ENCODE assay signal across 30 mouse cellular contexts in genomic region chr4:138015966-138016365, GRCm38 (mm10). TPM values are rescaled to one million over a fixed set of nuclear protein-coding genes. Genes with fewer than 3 reads are reported as not detected.
A peak's percentile ranks its signal among the peaks of the same experiment; 100 is the strongest.
DNase-seq lines count a peak whose midpoint lies in the region; ATAC-seq and TF ChIP-seq lines count a peak whose summit lies in the region.
"Had no signal": no experiment of that assay in that cellular context is flagged by ENCODE, and none has a peak within 500 bp of the region (broad histone marks: within the 10 kb centered on the region; RNA-seq: fewer than 3 reads in every experiment).

No protein-coding gene starts in this region.

- TF ChIP-seq EP300 in liver, embryonic 14.5 days (IDR thresholded peaks at IDR 0.05; ENCODE audit: low read depth), result peak; percentile 52; the same call in 1 of the 2 replicates
- TF ChIP-seq EP300 in stomach, postnatal 0 days (optimal IDR thresholded peaks at IDR 0.05), result no peak

- peak overlapping the region; percentile 78 for H3K27ac ChIP-seq in hindbrain, embryonic 13.5 days
- H3K27ac ChIP-seq in hindbrain, postnatal 0 days, result no peak overlapping the region
- peak overlapping the region; percentile 83; the same call in 1 of the 2 replicates for H3K27ac ChIP-seq in neural tube, embryonic 13.5 days (replicated peaks)
- no peak overlapping the region for H3K27ac ChIP-seq in liver, embryonic 14.5 days
- no peak overlapping the region for H3K27ac ChIP-seq in stomach, postnatal 0 days (replicated peaks)
- no peak overlapping the region for H3K27ac ChIP-seq in kidney, embryonic 14.5 days (ENCODE audit: low read depth, low read length)
- H3K27ac ChIP-seq: embryonic facial prominence, embryonic 13.5 days; forebrain, embryonic 10.5 days had no signal

- no peak for ATAC-seq in hindbrain, embryonic 13.5 days (ENCODE audit: low FRiP score)
- no peak for ATAC-seq in hindbrain, postnatal 0 days
- no peak for ATAC-seq in neural tube, embryonic 13.5 days (ENCODE audit: low read depth)
- peak; percentile 64 for ATAC-seq in liver, embryonic 14.5 days (ENCODE audit: insufficient read depth)
- ATAC-seq in stomach, postnatal 0 days (ENCODE audit: low FRiP score, low TSS enrichment), result peak; percentile 34; the same call in 1 of the 2 replicates
- no peak for ATAC-seq in kidney, embryonic 14.5 days (ENCODE audit: low FRiP score, low TSS enrichment)
- ATAC-seq: activated CD4-positive, CD25-positive, alpha-beta regulatory T cell, adult 4 months; CD4-positive, CD25-positive, alpha-beta regulatory T cell, adult 4 months; forebrain, postnatal 0 days; intestine, postnatal 0 days; lung, postnatal 0 days had no signal

- no peak overlapping the region for H3K9ac ChIP-seq in hindbrain, embryonic 13.5 days
- H3K9ac ChIP-seq in hindbrain, postnatal 0 days (replicated peaks; ENCODE audit: low read length), result no peak overlapping the region
- H3K9ac ChIP-seq in neural tube, embryonic 13.5 days, result no peak overlapping the region
- no peak overlapping the region for H3K9ac ChIP-seq in liver, embryonic 14.5 days (replicated peaks)
- H3K9ac ChIP-seq in stomach, postnatal 0 days (ENCODE audit: low read length), result no peak overlapping the region
- no peak overlapping the region for H3K9ac ChIP-seq in kidney, embryonic 14.5 days (ENCODE audit: low read depth, low read length)
- H3K9ac ChIP-seq: embryonic facial prominence, embryonic 13.5 days; forebrain, postnatal 0 days; hindbrain, embryonic 12.5 days had no signal

- 91% methylated on average over 4 of the region's 4 CpGs for WGBS in hindbrain, embryonic 13.5 days
- WGBS in hindbrain, postnatal 0 days, result 79% methylated on average over 4 of the region's 4 CpGs
- 84% methylated on average over 4 of the region's 4 CpGs for WGBS in neural tube, embryonic 13.5 days
- whole genome bisulfite sequencing in liver, embryonic 14.5 days (ENCODE audit: insufficient replicate concordance), result 16% methylated on average over 4 of the region's 4 CpGs
- WGBS in stomach, postnatal 0 days, result 54% methylated on average over 4 of the region's 4 CpGs
- WGBS in kidney, embryonic 14.5 days, result 79% methylated on average over 4 of the region's 4 CpGs

- H3K4me3 ChIP-seq in hindbrain, embryonic 13.5 days, result no peak overlapping the region
- H3K4me3 ChIP-seq in hindbrain, postnatal 0 days (ENCODE audit: low read length), result no peak overlapping the region
- no peak overlapping the region for H3K4me3 ChIP-seq in neural tube, embryonic 13.5 days
- no peak overlapping the region for H3K4me3 ChIP-seq in liver, embryonic 14.5 days (ENCODE audit: insufficient read depth in 1 of 2, low read depth in 2 of 2, low read length in 2 of 2)
- H3K4me3 ChIP-seq in stomach, postnatal 0 days (ENCODE audit: low read depth, low read length), result no peak overlapping the region
- H3K4me3 ChIP-seq in kidney, embryonic 14.5 days (ENCODE audit: low read length), result no peak overlapping the region
- H3K4me3 ChIP-seq: embryonic facial prominence, embryonic 13.5 days; forebrain, embryonic 10.5 days; hindbrain, embryonic 12.5 days had no signal

- H3K9me3 ChIP-seq in hindbrain, embryonic 13.5 days, result no peaks in the 10 kb centered on the region
- no peaks in the 10 kb centered on the region for H3K9me3 ChIP-seq in hindbrain, postnatal 0 days (ENCODE audit: low read length)
- no peaks in the 10 kb centered on the region for H3K9me3 ChIP-seq in neural tube, embryonic 13.5 days
- no peaks in the 10 kb centered on the region for H3K9me3 ChIP-seq in liver, embryonic 14.5 days (ENCODE audit: control insufficient read depth, low read length)
- H3K9me3 ChIP-seq in stomach, postnatal 0 days (ENCODE audit: control insufficient read depth, low read length), result no peaks in the 10 kb centered on the region
- no peaks in the 10 kb centered on the region for H3K9me3 ChIP-seq in kidney, embryonic 14.5 days (ENCODE audit: control insufficient read depth, low read length)
- H3K9me3 ChIP-seq: embryonic facial prominence, embryonic 13.5 days; forebrain, embryonic 10.5 days; hindbrain, embryonic 12.5 days had no signal

- H3K4me2 ChIP-seq in hindbrain, embryonic 13.5 days, result no peak overlapping the region
- H3K4me2 ChIP-seq in hindbrain, postnatal 0 days (ENCODE audit: low read depth, low read length), result no peak overlapping the region
- H3K4me2 ChIP-seq in neural tube, embryonic 13.5 days, result no peak overlapping the region
- no peak overlapping the region for H3K4me2 ChIP-seq in liver, embryonic 14.5 days (ENCODE audit: low read depth)
- H3K4me2 ChIP-seq in stomach, postnatal 0 days (replicated peaks; ENCODE audit: low read depth), result no peak overlapping the region
- H3K4me2 ChIP-seq in kidney, embryonic 14.5 days (replicated peaks; ENCODE audit: low read depth, low read length), result no peak overlapping the region
- H3K4me2 ChIP-seq: embryonic facial prominence, embryonic 13.5 days; heart, embryonic 11.5 days; hindbrain, embryonic 12.5 days had no signal

- DNase-seq in hindbrain, postnatal 0 days (ENCODE audit: low spot score), result no peak
- DNase-seq in neural tube, embryonic 10.5 days (ENCODE audit: extremely low spot score, low spot score), result no peak
- no peak for DNase-seq in liver, embryonic 14.5 days (ENCODE audit: low read depth in 3 of 3, low spot score in 3 of 3)
- DNase-seq in stomach, postnatal 0 days (ENCODE audit: low spot score), result no peak
- DNase-seq in heart, adult 11 months, result no peak
- DNase-seq: adrenal gland, adult 8-10 months; cerebellum, adult 11 months; cerebellum, adult 9-10 months; forebrain, postnatal 0 days; gastrocnemius, postnatal 25 days; heart, adult 18-20 months; heart, postnatal 36 days; kidney, adult 9 months; kidney, postnatal 25 days; lung, adult 18-20 months; lung, postnatal 4 days; midbrain, embryonic 14.5 days; right cerebral cortex, postnatal 4 days; thymus, postnatal 4 days had no signal

- no peak for TF ChIP-seq CTCF in hindbrain, postnatal 0 days (IDR thresholded peaks at IDR 0.05; ENCODE audit: low read depth)
- no peak for TF ChIP-seq CTCF in liver, embryonic 14.5 days (IDR thresholded peaks at IDR 0.05; ENCODE audit: low read depth)
- TF ChIP-seq CTCF in stomach, postnatal 0 days (IDR thresholded peaks at IDR 0.05; ENCODE audit: low read depth), result no peak

- no peaks in the 10 kb centered on the region for H3K27me3 ChIP-seq in hindbrain, embryonic 13.5 days
- no peaks in the 10 kb centered on the region for H3K27me3 ChIP-seq in hindbrain, postnatal 0 days (ENCODE audit: insufficient read depth, low read length)
- no peaks in the 10 kb centered on the region for H3K27me3 ChIP-seq in neural tube, embryonic 13.5 days
- no peaks in the 10 kb centered on the region for H3K27me3 ChIP-seq in liver, embryonic 14.5 days (ENCODE audit: control insufficient read depth, insufficient read depth, low read length)
- no peaks in the 10 kb centered on the region for H3K27me3 ChIP-seq in stomach, postnatal 0 days (ENCODE audit: control insufficient read depth, insufficient read depth, low read length)
- no peaks in the 10 kb centered on the region for H3K27me3 ChIP-seq in kidney, embryonic 14.5 days (ENCODE audit: control insufficient read depth, insufficient read depth, low read length)
- H3K27me3 ChIP-seq: embryonic facial prominence, embryonic 13.5 days; hindbrain, embryonic 12.5 days had no signal

- H3K4me1 ChIP-seq in hindbrain, embryonic 13.5 days (replicated peaks), result peaks cover 40% of the 10 kb centered on the region
- H3K4me1 ChIP-seq in hindbrain, postnatal 0 days (ENCODE audit: insufficient read depth, low read length), result peaks cover 13% of the 10 kb centered on the region; the same call in 1 of the 2 replicates
- H3K4me1 ChIP-seq in neural tube, embryonic 13.5 days (replicated peaks), result peaks cover 53% of the 10 kb centered on the region
- peaks cover 0 to 9% of the 10 kb centered on the region in 2 experiments; a peak in 3 of 4 replicates for H3K4me1 ChIP-seq in liver, embryonic 14.5 days (replicated peaks; ENCODE audit: control insufficient read depth in 2 of 2, insufficient read depth in 2 of 2, low read length in 1 of 2)
- H3K4me1 ChIP-seq in stomach, postnatal 0 days (replicated peaks; ENCODE audit: control insufficient read depth, insufficient read depth), result no peaks in the 10 kb centered on the region
- H3K4me1 ChIP-seq in kidney, embryonic 14.5 days (ENCODE audit: control insufficient read depth, insufficient read depth, low read length), result peaks cover 12% of the 10 kb centered on the region; the same call in 1 of the 2 replicates

- H3K36me3 ChIP-seq in hindbrain, embryonic 13.5 days, result peaks cover 37% of the 10 kb centered on the region
- H3K36me3 ChIP-seq in hindbrain, postnatal 0 days (ENCODE audit: insufficient read depth, low read length), result peaks cover 15% of the 10 kb centered on the region; the same call in 1 of the 2 replicates
- H3K36me3 ChIP-seq in neural tube, embryonic 13.5 days, result peaks cover 34% of the 10 kb centered on the region
- H3K36me3 ChIP-seq in liver, embryonic 14.5 days (replicated peaks; ENCODE audit: control insufficient read depth, insufficient read depth, low read depth), result peaks cover 3% of the 10 kb centered on the region; the same call in 1 of the 2 replicates
- H3K36me3 ChIP-seq in stomach, postnatal 0 days (ENCODE audit: control insufficient read depth, insufficient read depth, low read length), result peaks cover 12% of the 10 kb centered on the region
- H3K36me3 ChIP-seq in kidney, embryonic 14.5 days (ENCODE audit: control insufficient read depth, insufficient read depth, low read length), result peaks cover 47% of the 10 kb centered on the region

RNA-seq across cellular contexts. Expression of gene Eif4g3, which starts 23.1 kb away (rescaled TPM):
- 48.7 and 53.1 TPM in 2 replicates for polyA plus RNA-seq in hindbrain, embryonic 13.5 days (2015; fragmentation: Nextera tagmentation; extraction: Ambion mirVana)
- 51.1 and 55.9 TPM in 2 replicates for total RNA-seq in hindbrain, postnatal 0 days (2014; rRNA removed)
- polyA plus RNA-seq in hindbrain, postnatal 0 days (2015; fragmentation: Nextera tagmentation; extraction: Ambion mirVana), result 32.3 and 36.5 TPM in 2 replicates
- 51.1 TPM in 2 replicates for polyA plus RNA-seq in neural tube, embryonic 13.5 days (2015; fragmentation: Nextera tagmentation; extraction: Ambion mirVana)
- polyA plus RNA-seq in liver, embryonic 14.5 days (2012; rRNA removed), result 9.2 and 15.6 TPM in 2 replicates
- polyA plus RNA-seq in liver, embryonic 14.5 days (2014; fragmentation: Nextera tagmentation; extraction: Ambion mirVana), result 5.2 and 5.6 TPM in 2 replicates
- polyA plus RNA-seq in stomach, postnatal 0 days (2015; fragmentation: Nextera tagmentation; extraction: Ambion mirVana), result 11.4 and 11.9 TPM in 2 replicates
- polyA plus RNA-seq in kidney, embryonic 14.5 days (2014; fragmentation: Nextera tagmentation; extraction: Ambion mirVana), result 35.6 and 55.9 TPM in 2 replicates

Comparison
In these comparisons a context has a peak if more than half of its experiments do, and no peak if none do; other contexts are left out.
1. H3K27ac ChIP-seq: peak in hindbrain, embryonic 13.5 days (single experiment) and neural tube, embryonic 13.5 days (single experiment); none in hindbrain, postnatal 0 days (single experiment), liver, embryonic 14.5 days (single experiment), stomach, postnatal 0 days (single experiment) and kidney, embryonic 14.5 days (single experiment).
2. ATAC-seq: peak in liver, embryonic 14.5 days (single experiment) and stomach, postnatal 0 days (single experiment); none in hindbrain, embryonic 13.5 days (single experiment), hindbrain, postnatal 0 days (single experiment), neural tube, embryonic 13.5 days (single experiment) and kidney, embryonic 14.5 days (single experiment).